Mouse (Mus musculus) ES-E14 (cell line): ENCODE results near the gene Wdr18. TPM values are rescaled to one million over a fixed set of nuclear protein-coding genes. Genes with fewer than 3 reads are reported as not detected.

ENCODE experiments used
- DNase-seq: peaks from one replicate; pipeline ENCODE4 v3.0.0-alpha.2; 2013; ENCODE audit warnings: low read depth, low spot score
- H3K27ac ChIP-seq: 2 replicates; pipeline ENCODE4 v1.5.1; 2012; ENCODE audit warnings: low read depth, mild to moderate bottlenecking, low read length, moderate library complexity, mixed read lengths; ENCODE audit not compliant: poor library complexity, insufficient read depth, severe bottlenecking
- H3K36me3 ChIP-seq: 2 replicates; pipeline ENCODE4 v1.6.1; 2012; ENCODE audit warnings: mild to moderate bottlenecking, low read length, moderate library complexity, mixed read lengths; ENCODE audit not compliant: control insufficient read depth, poor library complexity, insufficient read depth, severe bottlenecking
- H3K4me1 ChIP-seq, 2 experiments: fragments of 150-350 bp in 1 of 2; sonication (generic) in 1 of 2; 2 replicates each; pipeline ENCODE4 v1.6.1; 2012; ENCODE audit warnings: low read length in 2 of 2, mild to moderate bottlenecking in 1 of 2, mixed read lengths in 1 of 2; ENCODE audit not compliant: control insufficient read depth in 2 of 2, insufficient read depth in 2 of 2, poor library complexity in 1 of 2
- H3K4me3 ChIP-seq, 2 experiments: fragments of 150-350 bp in 1 of 2; sonication (generic) in 1 of 2; 2 replicates each; pipeline ENCODE4 v1.5.1; 2012; ENCODE audit warnings: low read length in 2 of 2, low read depth in 1 of 2, mild to moderate bottlenecking in 1 of 2, mixed read lengths in 1 of 2; ENCODE audit not compliant: insufficient read depth in 1 of 2, poor library complexity in 1 of 2, severe bottlenecking in 1 of 2
- H3K9ac ChIP-seq: 2 replicates; pipeline ENCODE4 v1.6.1; 2012; ENCODE audit warnings: low read depth, mild to moderate bottlenecking, low read length, mixed read lengths; ENCODE audit not compliant: poor library complexity, insufficient read depth, severe bottlenecking
- H3K9me3 ChIP-seq: fragments of 150-350 bp; sonication (generic); 2 replicates; pipeline ENCODE4 v1.6.1; 2012; ENCODE audit warnings: low read depth, mild to moderate bottlenecking, low read length; ENCODE audit not compliant: control insufficient read depth, insufficient read depth
- CHD2 ChIP-seq: IDR thresholded peaks from 2 replicates; pipeline ENCODE4 v1.6.1; 2014; ENCODE audit warnings: mild to moderate bottlenecking, low read depth, low read length, inconsistent platforms
- HCFC1 ChIP-seq: IDR thresholded peaks from 2 replicates; pipeline ENCODE4 v1.6.1; 2012; ENCODE audit warnings: low read length, inconsistent platforms, borderline replicate concordance; ENCODE audit not compliant: insufficient read depth
- MAFK ChIP-seq: IDR thresholded peaks from 2 replicates; pipeline ENCODE4 v1.6.1; 2014; ENCODE audit warnings: mild to moderate bottlenecking, low read depth, low read length, inconsistent platforms; ENCODE audit not compliant: insufficient read depth
- ZC3H11A ChIP-seq: IDR thresholded peaks from 2 replicates; pipeline ENCODE4 v1.6.1; 2012; ENCODE audit warnings: low read depth, mild to moderate bottlenecking, inconsistent platforms, low read length, borderline replicate concordance
- ZNF384 ChIP-seq: IDR thresholded peaks from 2 replicates; pipeline ENCODE4 v1.6.1; 2012; ENCODE audit warnings: low read depth, low read length, inconsistent platforms
- in situ Hi-C, 2 experiments: fragments of 600-800 bp; cut with MboI; formaldehyde crosslinking; loops; one replicate each; pipeline ENCODE4 v1.15.1; 2025; ENCODE audit warnings: low sequenced_read_pairs in 2 of 2, inconsistent platforms in 1 of 2; ENCODE audit not compliant: unreplicated experiment in 2 of 2
- total RNA-seq: library from RNA; depleted of rRNA; stranded (reverse); fragments of 300-350 nt; gene quantifications from 2 replicates; pipeline ENCODE4 v1.2.3, GENCODE M21; 2012

The Wdr18 gene
- total RNA-seq, 1 experiment: 155 TPM

- no peak overlapping the region; the same call in 1 of the 2 replicates for H3K27ac ChIP-seq
- DNase-seq: no peak
- peaks cover under 1% of the 10 kb centered on the region; the same call in 1 of the 2 replicates for H3K36me3 ChIP-seq
- H3K9ac ChIP-seq: no peak overlapping the region
- in situ Hi-C loops: no loop called here
- H3K9me3 ChIP-seq: no peaks in the 10 kb centered on the region
- no peak for TF ChIP-seq ZNF384
- TF ChIP-seq CHD2: no peak
- TF ChIP-seq ZC3H11A: no peak
- no peak for TF ChIP-seq MAFK
- no peak for TF ChIP-seq HCFC1
- peaks cover 0 to 9% of the 10 kb centered on the region in 2 experiments; a peak in 1 of 4 replicates for H3K4me1 ChIP-seq
- no peak overlapping the region for H3K4me3 ChIP-seq
Measured at GRCm38 (mm10) chr10:79945507-79946234, 14.3 kb upstream of the Wdr18 start.

- in situ Hi-C loops: no loop called here
- Histone ChIP-seq H3K36me3 (peaks cover 2% of the 10 kb centered on the region; the same call in 1 of the 2 replicates), H3K27ac (no peak overlapping the region), H3K4me3 (no peak overlapping the region), H3K9me3 (no peaks in the 10 kb centered on the region), H3K4me1 (peaks cover 0 to 10% of the 10 kb centered on the region in 2 experiments; a peak in 1 of 4 replicates), H3K9ac (no peak overlapping the region)
- DNase-seq: no peak
- TF ChIP-seq ZNF384: no peak
- no peak for TF ChIP-seq HCFC1
- TF ChIP-seq MAFK: no peak
- no peak for TF ChIP-seq ZC3H11A
- no peak for TF ChIP-seq CHD2
Measured at GRCm38 (mm10) chr10:79946752-79947322, 13.1 kb upstream of the Wdr18 start.

- in situ Hi-C loops: no loop called here
- no peak for TF ChIP-seq ZC3H11A
- TF ChIP-seq ZNF384: no peak
- TF ChIP-seq CHD2: no peak
- no peak for TF ChIP-seq HCFC1
- no peak for TF ChIP-seq MAFK
- H3K27ac ChIP-seq: no peak overlapping the region
- H3K9me3 ChIP-seq: no peaks in the 10 kb centered on the region
- DNase-seq: no peak
- H3K4me3 ChIP-seq: no peak overlapping the region
- H3K36me3 ChIP-seq: peaks cover 2% of the 10 kb centered on the region; the same call in 1 of the 2 replicates
- H3K4me1 ChIP-seq: peaks cover 0 to 10% of the 10 kb centered on the region in 2 experiments; a peak in 1 of 4 replicates
- no peak overlapping the region for H3K9ac ChIP-seq
Measured at GRCm38 (mm10) chr10:79947502-79947901, 12.4 kb upstream of the Wdr18 start.

- Histone ChIP-seq H3K9me3 (no peaks in the 10 kb centered on the region), H3K4me1 (peaks cover 0 to 10% of the 10 kb centered on the region in 2 experiments; a peak in 1 of 4 replicates), H3K9ac (no peak overlapping the region), H3K4me3 (no peak overlapping the region), H3K36me3 (peaks cover 2% of the 10 kb centered on the region; the same call in 1 of the 2 replicates), H3K27ac (no peak overlapping the region)
- DNase-seq: no peak
- TF ChIP-seq ZNF384 (no peak), ZC3H11A (no peak), HCFC1 (no peak), MAFK (no peak), CHD2 (no peak)
- in situ Hi-C loops: no loop called here
Measured at GRCm38 (mm10) chr10:79949873-79950272, 10.1 kb upstream of the Wdr18 start.
